Mouse (Mus musculus) liver, adult 2 months (tissue): ENCODE results near the gene Pde6c.

Experiments used
- CTCF ChIP-seq: fragments of 200-500 bp; IDR thresholded peaks from 2 replicates; pipeline ENCODE4 v1.5.1; 2011; ENCODE audit warnings: low read depth, low read length, control low read depth
- POLR2A ChIP-seq: fragments of 200-500 bp; IDR thresholded peaks from 2 replicates; pipeline ENCODE4 v1.6.1; 2011; ENCODE audit warnings: low read length, control low read depth; ENCODE audit not compliant: insufficient read depth; ENCODE audit errors: extremely low read depth

DNA sequence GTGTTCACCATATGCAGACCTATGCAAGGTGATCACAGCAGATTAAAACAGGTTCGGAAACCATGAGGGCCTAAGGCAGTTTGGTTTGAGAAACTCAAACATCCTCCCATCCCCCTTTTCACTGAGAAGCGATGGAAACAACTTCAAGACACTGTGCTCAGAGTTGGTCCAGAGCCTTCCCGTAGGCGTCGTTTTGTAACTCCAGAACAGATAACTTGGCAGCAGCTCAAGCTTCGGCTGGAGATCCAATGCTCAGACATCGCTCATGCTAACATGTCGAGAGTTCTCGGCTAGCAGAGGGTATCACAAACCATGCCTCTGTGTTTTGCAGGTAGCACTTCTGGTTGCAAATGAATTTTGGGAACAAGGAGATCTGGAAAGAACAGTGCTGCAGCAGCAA, 47.1 kb downstream of the Pde6c start:
- TF ChIP-seq CTCF (no peak), POLR2A (no peak)
